Mouse (Mus musculus): ENCODE results near the gene Rufy4.

Rufy4 gene

DNA sequence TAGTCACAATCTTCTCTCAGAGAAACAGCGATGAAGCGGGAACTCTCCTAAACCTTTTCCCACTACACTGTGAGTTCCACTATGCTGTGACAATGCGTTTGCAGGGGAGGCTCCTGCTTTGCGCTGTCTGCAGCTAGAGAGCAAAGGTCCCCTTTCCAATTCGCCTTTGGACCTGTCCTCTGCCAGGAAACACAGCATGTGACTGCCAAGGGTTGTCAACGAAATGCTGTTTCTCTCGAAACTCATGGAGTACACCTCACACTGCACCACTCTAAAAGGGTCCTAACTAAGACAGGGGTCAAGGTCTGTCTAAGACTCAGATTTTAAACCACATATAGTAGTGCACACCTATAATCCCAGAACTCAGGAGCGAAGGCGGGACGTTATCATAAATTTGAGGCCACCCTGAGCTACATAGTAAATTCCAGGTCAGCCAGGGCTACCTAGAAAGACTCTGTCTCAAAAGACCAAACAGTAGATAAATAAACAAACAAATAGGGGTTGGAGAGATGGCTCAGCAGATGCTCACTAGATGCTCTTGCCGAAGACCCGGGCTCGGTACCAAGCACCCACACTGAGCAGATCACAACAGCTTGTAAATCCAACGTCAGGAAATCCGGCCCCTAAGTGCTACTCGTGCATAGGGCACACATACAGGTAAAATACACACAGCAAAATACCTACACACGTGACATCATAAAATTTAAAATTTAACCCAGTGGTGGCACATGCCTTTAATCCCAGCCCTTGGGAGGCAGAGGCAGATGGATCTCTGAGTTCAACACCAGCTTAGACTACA is 71.5 kb downstream of the Rufy4 start:
- no peak for DNase-seq (ENCODE audit: extremely low read depth, insufficient read length, low spot score)
